Mouse (Mus musculus): ENCODE results near the gene Wars.

Gene Wars

DNA sequence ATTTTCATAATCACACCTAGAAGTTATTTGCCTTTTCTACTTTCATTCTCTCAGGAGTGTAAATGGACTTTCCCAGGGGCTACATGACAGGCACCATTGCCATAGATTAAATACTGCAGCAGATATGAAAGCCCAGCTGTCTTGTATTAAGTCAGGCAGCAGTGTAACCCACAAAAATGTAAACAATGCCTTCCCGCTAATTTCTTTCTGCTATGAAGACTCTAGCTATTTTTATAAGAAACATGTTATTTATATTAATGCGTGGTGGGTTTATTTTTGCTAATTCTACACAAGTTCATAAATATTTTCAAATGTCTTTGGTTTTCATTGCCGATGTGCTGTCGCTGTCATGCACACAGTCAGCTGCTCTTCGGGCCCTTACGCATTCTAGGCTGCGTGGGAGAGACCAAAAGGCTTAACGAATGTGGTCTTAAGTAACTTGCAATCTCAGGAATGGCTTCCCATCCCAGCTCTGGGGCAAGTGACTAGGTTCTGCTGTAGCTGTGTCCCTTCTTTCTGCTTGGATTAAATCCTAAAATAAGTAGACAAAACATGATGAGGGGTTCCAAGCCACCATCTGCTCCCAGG is 16.0 kb upstream of the Wars start:
- no peak for DNase-seq (ENCODE audit: low read depth, low spot score)

DNA sequence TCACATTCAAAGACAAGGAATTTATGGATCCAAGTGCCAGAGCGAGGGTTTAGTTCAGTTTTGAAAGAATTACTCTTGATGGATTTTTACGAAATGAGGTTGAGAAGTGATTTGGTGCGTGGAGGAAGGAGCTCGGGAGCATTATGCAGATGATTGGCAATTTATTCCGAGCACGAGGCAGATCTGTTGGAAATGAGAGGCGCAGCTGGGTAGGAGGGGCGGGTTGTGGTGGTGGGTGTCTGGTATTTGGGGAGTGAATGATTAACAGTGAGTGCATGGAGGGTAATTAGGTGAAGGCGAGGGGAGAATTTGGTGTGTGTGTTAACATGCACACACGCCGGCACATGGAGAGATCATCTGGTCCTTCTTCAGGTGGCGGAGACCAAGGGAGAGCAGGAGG is 12.4 kb upstream of the Wars start:
- DNase-seq (ENCODE audit: low read depth, low spot score), result no peak

- DNase-seq (ENCODE audit: low read depth, low spot score), result no peak
Observed at GRCm38 (mm10) chr12:108905620-108906302, 11.8 kb upstream of the Wars start.

- no peak for DNase-seq (ENCODE audit: low read depth, low spot score)
Observed at GRCm38 (mm10) chr12:108904276-108904653, 10.3 kb upstream of the Wars start.

DNA sequence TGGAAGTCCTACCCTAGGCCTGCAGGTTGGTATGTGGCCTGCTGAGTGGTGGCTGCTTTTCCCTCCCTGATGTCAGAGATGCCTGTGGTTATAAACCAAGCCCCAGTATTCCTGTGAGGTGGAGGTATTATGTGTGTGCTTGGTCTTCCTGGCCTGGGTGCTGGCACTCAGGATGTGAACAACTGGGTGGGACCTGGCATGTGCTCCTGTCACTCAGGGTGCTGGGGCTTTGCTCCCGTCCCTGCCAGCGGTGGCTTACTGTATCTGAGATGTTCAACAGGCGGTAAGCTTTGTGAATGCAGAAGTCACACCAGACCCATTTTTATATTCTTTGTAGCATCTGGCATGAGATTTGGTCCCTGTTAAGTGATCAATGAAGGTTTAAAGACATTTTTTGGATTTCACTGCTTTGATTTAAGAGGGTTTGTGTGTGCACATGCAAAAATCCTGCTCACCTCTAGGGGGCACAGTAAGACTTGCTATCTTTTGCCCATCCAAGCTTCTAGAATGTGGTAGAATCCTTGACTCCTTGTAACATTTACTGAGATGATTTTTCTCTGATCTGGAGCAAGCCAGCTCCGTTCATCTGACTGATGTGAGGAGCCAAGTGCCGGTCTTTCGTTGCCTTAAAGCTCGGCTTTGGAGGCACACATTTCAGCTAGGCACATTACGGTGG is 9.8 kb upstream of the Wars start:
- peak; percentile 51 for DNase-seq (ENCODE audit: low read depth, low spot score)

DNA sequence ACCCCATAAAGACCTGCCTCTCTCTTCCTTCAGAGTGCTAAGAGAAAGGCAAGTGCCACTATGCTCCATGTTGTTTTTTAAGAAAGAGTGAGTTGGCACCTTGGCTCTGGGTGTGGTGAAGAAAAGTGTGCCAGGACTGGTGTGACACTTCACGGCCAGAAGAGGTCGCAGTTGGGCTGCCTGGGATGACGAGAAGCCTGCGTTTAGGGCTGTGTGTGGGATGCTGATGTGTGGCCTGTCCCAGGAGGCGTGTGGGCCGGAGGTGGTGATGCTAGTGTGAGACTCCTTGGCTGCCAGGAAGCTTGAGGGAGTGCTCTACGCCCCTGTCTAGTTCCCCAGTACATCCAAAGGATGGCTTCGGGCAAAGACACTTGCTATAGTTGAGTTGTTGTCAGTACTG is 9.0 kb upstream of the Wars start:
- DNase-seq (ENCODE audit: low read depth, low spot score), result peak; percentile 78

DNA sequence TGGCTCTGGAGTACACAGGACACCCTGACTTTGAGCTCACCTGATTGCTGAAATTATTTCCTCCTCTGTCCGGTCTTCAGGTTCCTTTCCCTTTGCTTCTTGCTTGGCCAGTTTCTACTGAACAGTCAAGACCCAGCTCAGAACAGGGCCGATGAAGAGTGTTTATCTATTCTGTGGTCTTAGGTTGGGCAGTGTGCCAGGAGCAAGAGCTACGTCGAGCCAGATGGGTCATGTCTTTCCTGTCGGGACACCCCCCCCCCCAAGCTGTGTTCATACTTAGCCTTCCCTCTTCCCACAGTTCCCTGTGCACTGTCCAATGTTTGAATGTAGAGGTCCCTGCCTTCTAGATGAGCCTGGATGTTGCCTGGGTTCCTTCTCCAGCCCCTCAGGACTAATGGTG is 7.4 kb upstream of the Wars start:
- DNase-seq (ENCODE audit: low read depth, low spot score), result no peak

GRCm38 (mm10) chr12:108896006-108896405 is 2.0 kb upstream of the Wars start:
- DNase-seq (ENCODE audit: low read depth, low spot score), result peak; percentile 50

DNA sequence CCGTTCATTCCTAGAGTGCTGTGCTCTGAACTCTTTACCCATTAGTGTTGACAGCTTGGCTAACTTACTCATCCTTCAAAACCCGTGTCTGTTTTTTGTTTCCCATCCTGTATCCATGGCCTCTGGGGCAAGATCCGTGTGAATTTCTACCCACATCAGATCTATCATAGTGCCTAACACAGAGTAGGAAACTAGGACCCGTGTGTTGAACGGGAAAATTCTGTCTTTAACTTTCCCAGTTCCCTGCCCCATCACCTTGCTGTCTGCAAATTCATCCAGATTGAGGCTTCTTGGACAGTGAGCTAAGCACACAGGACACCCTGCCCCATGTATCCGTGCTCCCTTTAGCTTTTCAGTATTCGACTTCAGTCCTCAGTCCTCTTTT is 450 bp upstream of the Wars start:
- no peak for DNase-seq (ENCODE audit: low read depth, low spot score)

DNA sequence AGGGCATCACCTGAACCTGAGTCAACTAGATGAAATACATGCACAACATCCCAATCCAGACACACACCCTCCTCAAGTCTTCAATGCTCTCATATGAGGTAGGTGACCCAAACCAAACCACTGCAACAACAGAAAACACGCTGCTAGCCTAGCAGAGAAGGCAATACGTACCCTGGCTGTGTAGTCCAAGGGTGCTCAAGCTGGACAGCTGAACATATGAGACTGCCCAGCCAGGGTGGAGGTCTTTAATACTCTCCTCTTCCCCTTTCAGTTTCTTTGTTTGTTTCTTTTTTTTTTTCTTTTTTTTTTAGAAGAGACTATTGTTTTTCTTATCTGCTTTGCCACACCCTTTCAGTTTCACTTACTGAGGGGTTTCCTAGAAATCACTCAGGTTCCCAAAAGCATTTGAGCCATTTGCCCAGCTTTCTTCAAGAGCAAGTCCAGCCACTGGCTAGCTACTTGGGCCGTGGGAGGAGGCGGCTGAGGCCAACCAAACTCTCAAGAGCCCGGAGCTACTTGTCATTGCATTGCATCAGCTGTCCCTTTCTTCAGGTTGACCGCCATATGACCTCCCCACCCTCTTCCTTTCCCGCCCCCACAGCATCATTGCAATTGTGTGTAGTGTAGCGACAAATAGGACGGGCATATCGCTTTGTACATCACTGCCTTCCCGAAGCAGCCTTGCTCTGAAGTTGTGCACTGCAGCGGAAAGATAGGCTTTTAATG is 822 bp downstream of the Wars start, which contains the start of gene Wdr25:
TSS of gene Wdr25 (plus strand) at position 643 of the 726 bp plus-strand sequence.
- peak; percentile 53 for DNase-seq (ENCODE audit: low read depth, low spot score)

DNA sequence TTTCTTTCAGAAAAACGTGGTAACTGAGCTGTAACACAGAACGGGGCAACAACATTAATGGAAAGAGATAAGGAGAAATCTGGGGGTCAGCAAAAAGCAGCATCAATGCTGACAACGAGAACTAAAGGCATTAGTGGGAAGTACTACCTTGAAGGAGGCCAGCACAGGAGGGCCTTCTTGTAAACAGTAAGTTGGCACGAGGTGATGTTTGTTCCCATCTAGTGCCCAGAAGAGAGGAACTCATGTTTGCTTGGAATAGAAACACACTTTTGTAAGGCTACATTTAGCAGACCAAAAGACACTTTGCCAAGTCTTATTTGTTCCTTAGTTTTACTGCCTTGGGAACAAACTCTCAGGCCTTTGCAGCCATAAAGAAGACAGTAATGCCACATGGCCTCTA is 5.3 kb downstream of the Wars start:
- no peak for DNase-seq (ENCODE audit: low read depth, low spot score)

DNA sequence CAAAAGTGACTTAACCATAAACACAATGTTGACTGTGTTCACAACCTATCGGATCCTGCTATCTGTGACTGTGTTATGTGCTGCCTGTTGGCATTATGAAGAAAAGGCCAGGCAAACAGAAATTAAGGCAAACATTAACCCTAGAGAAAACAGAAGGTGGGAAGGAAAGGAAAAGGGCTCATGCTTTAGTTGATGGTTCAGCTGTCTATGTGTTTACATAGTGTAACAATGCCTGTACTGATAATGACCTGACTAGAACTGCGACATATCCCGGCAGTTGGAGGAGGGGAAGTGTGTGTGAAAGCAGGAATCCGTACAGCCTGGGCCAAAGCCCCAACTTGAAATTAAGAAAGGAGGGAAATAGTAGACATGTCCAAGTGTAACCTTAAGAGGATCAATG is 6.9 kb downstream of the Wars start:
- DNase-seq (ENCODE audit: low read depth, low spot score), result no peak

DNA sequence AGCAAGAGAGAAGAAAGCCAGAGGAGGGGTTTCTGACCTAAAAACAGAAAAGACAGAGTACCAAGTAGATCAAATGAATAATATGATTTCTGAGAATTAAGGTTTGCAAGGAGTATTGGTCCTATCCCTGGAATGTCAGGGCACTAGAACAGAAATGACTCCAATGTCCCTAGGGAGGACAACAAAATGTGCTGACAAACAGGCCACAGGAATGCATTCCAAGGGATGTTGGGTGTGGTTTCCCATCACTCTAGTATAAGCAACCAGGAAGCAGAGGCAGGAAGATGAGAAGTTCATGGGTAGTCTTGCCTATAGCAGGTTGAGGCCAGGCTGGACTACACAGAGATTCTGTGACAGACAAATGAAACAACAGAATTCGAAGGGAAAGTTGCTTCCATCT is 8.1 kb downstream of the Wars start:
- DNase-seq (ENCODE audit: low read depth, low spot score), result no peak

DNA sequence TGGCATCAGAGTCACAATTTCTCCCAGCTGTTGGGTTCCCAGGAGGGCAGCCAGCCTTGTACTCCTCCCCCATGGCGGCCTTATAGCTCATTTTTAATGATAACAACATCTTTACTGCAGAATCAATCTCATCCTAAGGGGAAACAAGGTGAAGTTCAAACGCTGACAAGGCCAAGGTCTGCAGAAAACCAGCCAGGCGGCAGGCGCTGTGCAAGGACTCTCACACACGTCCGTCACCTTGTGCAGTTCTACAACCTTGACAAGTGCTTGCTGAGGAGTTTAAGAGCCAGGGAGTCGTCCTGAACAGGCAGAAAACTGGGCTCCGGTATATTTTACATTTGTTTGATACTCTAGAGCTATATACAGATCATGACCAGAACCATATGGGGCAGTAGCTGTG is 11.2 kb downstream of the Wars start:
- no peak for DNase-seq (ENCODE audit: low read depth, low spot score)

DNA sequence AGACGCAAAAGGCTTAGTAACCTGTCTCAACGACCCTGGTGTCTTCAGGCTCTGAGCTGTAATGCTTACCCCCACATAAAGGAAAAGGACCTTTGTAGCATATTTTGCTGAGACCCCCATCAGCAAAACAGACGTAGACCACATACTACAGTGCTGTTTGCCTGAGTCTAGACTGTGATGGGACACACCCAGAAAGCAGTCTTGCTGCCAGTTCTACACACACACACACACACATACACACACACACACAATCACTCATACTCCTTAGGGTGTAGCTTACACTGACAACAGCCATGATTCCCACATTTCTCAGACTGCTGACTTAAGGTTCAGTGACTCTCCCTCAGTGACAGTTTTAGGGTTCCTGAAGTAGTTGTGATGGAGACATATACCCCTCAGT is 12.8 kb downstream of the Wars start:
- DNase-seq (ENCODE audit: low read depth, low spot score), result no peak

GRCm38 (mm10) chr12:108880606-108881005 is 13.4 kb downstream of the Wars start:
- no peak for DNase-seq (ENCODE audit: low read depth, low spot score)

DNA sequence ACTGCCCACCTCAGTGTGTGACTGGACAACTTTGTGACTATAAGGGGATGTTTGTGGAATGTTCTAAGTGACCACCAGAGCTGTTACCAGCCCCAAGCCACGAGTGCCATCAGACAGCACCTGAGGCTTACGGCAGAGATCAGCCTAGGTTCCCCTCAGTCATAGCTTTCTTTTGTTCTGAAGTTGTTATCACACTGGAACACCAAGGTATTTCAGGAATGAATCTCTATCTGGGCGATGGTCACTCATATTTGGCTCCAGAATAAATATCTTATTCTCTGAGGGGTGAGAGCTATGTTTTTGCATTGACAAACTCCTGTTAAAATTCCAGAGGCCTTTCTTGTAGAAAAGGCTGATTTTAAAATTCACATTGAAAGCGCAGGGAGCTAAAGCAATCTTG is 14.8 kb downstream of the Wars start:
- no peak for DNase-seq (ENCODE audit: low read depth, low spot score)

GRCm38 (mm10) chr12:108873122-108873521 is 20.9 kb downstream of the Wars start:
- DNase-seq (ENCODE audit: low read depth, low spot score), result no peak

DNA sequence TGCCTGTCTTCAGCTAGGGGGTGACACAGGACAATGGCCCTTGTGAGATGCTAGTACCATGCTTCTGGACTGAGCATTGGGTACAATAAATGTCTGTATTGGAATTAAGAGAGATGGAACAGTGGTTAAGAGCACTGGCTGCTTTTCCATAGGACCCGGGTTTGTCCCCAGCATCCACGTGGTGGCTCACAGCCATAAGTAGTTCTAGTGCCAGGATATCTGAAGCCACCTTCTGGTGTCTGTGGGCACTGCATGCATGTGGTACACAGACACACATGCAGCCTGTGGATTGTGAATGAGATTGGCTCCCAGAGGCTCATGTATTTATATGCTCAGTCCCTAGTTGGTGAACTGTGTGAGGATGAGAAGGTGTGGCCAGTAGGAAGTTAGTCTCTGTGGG is 24.4 kb downstream of the Wars start:
- DNase-seq (ENCODE audit: low read depth, low spot score), result peak; percentile 36

DNA sequence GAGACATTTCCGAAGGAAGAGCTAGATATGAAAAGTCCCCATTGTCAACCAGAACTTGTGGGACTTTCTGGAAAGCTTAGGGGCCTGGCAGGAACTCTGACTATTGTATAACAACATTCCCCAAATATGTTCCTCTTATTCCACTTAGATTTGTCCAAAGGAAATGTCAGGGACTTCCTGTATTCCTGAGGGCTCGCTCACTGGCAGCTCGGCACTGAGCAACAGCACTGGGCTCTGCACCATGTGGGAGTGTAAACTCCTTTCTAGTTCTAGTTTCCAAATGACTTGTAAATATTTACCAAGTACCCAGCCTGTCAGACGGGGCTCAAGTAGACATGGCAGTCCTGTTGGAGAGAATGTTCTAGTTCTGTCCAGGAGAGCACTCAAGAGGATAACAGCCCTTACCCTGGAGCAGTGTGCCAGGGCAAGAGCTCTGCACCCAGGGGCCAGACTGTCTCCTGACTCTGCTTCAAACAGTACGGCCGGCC is 28.9 kb downstream of the Wars start:
- DNase-seq (ENCODE audit: low read depth, low spot score), result no peak

DNA sequence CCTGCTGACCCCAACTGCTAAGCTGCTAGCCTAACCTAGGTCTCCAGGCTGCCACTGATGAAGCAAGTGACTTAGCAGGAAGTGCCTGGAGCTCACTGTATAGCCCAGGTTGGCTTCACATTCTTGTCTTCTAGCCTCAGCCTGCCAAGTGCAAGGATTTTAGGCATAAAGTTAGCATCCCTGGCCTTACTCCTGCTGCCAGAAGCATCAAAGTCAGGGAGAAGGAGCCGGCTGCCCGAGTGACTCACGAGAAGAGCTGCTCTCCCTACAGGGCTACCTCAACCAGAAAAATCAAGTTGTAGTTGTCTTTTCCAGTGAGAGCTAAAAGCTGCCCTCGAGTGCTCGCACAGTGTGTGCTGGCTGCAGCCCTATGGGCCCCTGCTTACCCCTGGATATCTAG is 35.5 kb downstream of the Wars start:
- no peak for DNase-seq (ENCODE audit: low read depth, low spot score)

DNA sequence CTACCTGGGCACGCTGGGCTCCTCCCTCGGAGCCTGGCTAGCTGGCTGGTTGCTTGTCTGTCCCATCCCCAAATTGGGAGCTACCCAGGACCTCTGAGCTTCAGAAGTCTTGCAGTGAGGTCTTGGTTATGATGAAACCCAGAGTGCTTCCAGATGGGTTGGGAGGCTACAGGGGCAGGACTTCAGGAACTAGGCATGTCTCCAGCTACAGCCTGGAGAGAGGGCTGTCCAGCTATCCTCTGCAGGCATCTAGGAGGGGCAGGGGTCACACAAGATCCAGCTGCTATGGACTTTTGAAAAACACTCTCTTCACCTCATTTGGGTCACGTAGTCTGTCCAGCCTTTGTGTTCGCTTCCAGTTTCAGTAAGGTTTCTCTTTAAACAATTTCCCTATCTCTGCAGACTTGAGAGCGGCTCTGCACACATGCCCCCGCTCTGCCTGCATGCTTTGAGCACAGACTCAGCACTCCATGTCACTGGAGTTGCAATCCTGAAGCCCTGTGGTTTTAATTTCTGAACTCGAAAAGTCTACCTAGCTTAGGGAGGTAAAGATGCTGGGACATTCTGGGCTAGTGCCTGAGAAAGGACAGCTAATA is 36.3 kb downstream of the Wars start:
- no peak for DNase-seq (ENCODE audit: low read depth, low spot score)
